Mouse (Mus musculus): ENCODE measurements around the gene Olfr466. TPM values are rescaled to one million over a fixed set of nuclear protein-coding genes. Genes with fewer than 3 reads are reported as not detected.

Olfr466 gene
- polyA plus RNA-seq, 1 experiment from 2014 or later, result not detected

- H3K4me2 ChIP-seq (ENCODE audit: low read length), result no peak within 1 kb of the TSS
- H3K4me3 ChIP-seq (replicated peaks; ENCODE audit: low read length), result no peak within 1 kb of the TSS
- H3K36me3 ChIP-seq (ENCODE audit: control insufficient read depth, insufficient read depth), result no peaks in the 10 kb centered on the region
- no peak within 1 kb of the TSS for H3K9ac ChIP-seq (replicated peaks; ENCODE audit: low read depth, low read length)
- H3K27ac ChIP-seq (ENCODE audit: low read length), result no peak within 1 kb of the TSS
- H3K4me1 ChIP-seq (replicated peaks; ENCODE audit: control insufficient read depth, insufficient read depth, low read length), result no peaks in the 10 kb centered on the region
- 90% methylated on average over 4 of the region's 4 CpGs for WGBS
- H3K27me3 ChIP-seq (replicated peaks; ENCODE audit: control insufficient read depth, insufficient read depth, low read length), result no peaks in the 10 kb centered on the region
- H3K9me3 ChIP-seq (ENCODE audit: control insufficient read depth, low read length), result no peaks in the 10 kb centered on the region
- no peak for ATAC-seq
Measured at GRCm38 (mm10) chr13:65137789-65138188, 12.3 kb upstream of the Olfr466 start, which contains the start of gene Olfr465-ps1. Gene Olfr465-ps1 (plus strand): TSS chr13:65138089.

- 85% methylated on average over 3 of the region's 3 CpGs for WGBS
- Histone ChIP-seq H3K4me1 (replicated peaks; ENCODE audit: control insufficient read depth, insufficient read depth, low read length) (0 out of 2 replicates have a peak, but pooled peaks cover 2% of the 10 kb centered on the region), H3K4me2 (ENCODE audit: low read length) (no peak overlapping the region), H3K9me3 (ENCODE audit: control insufficient read depth, low read length) (no peaks in the 10 kb centered on the region), H3K27me3 (replicated peaks; ENCODE audit: control insufficient read depth, insufficient read depth, low read length) (no peaks in the 10 kb centered on the region), H3K36me3 (ENCODE audit: control insufficient read depth, insufficient read depth) (no peaks in the 10 kb centered on the region), H3K27ac (ENCODE audit: low read length) (no peak overlapping the region), H3K9ac (replicated peaks; ENCODE audit: low read depth, low read length) (no peak overlapping the region), H3K4me3 (replicated peaks; ENCODE audit: low read length) (no peak overlapping the region)
- no peak for ATAC-seq
Measured at GRCm38 (mm10) chr13:65174102-65174501, 24.1 kb downstream of the Olfr466 start.

- peak; percentile 50; the same call in 1 of the 2 replicates for ATAC-seq
- peak overlapping the region; percentile 51 for H3K4me2 ChIP-seq (ENCODE audit: low read length)
- H3K27me3 ChIP-seq (replicated peaks; ENCODE audit: control insufficient read depth, insufficient read depth, low read length), result no peaks in the 10 kb centered on the region
- no peak overlapping the region for H3K27ac ChIP-seq (ENCODE audit: low read length)
- 0 out of 2 replicates have a peak, but pooled peaks cover 2% of the 10 kb centered on the region for H3K4me1 ChIP-seq (replicated peaks; ENCODE audit: control insufficient read depth, insufficient read depth, low read length)
- H3K9ac ChIP-seq (replicated peaks; ENCODE audit: low read depth, low read length), result peak overlapping the region; percentile 36; the same call in 1 of the 2 replicates
- H3K4me3 ChIP-seq (replicated peaks; ENCODE audit: low read length), result peak overlapping the region; percentile 34
- H3K9me3 ChIP-seq (ENCODE audit: control insufficient read depth, low read length), result no peaks in the 10 kb centered on the region
- WGBS, result 27% methylated on average over 43 of the region's 46 CpGs
- H3K36me3 ChIP-seq (ENCODE audit: control insufficient read depth, insufficient read depth), result no peaks in the 10 kb centered on the region
Measured at GRCm38 (mm10) chr13:65175734-65176471, 25.9 kb downstream of the Olfr466 start.

- no peak overlapping the region for H3K27ac ChIP-seq (ENCODE audit: low read length)
- no peaks in the 10 kb centered on the region for H3K9me3 ChIP-seq (ENCODE audit: control insufficient read depth, low read length)
- no peak overlapping the region for H3K4me3 ChIP-seq (replicated peaks; ENCODE audit: low read length)
- H3K36me3 ChIP-seq (ENCODE audit: control insufficient read depth, insufficient read depth), result no peaks in the 10 kb centered on the region
- 64% methylated on average over 15 of the region's 15 CpGs for WGBS
- no peak overlapping the region for H3K4me2 ChIP-seq (ENCODE audit: low read length)
- H3K27me3 ChIP-seq (replicated peaks; ENCODE audit: control insufficient read depth, insufficient read depth, low read length), result no peaks in the 10 kb centered on the region
- 0 out of 2 replicates have a peak, but pooled peaks cover 2% of the 10 kb centered on the region for H3K4me1 ChIP-seq (replicated peaks; ENCODE audit: control insufficient read depth, insufficient read depth, low read length)
- ATAC-seq, result no peak
- no peak overlapping the region for H3K9ac ChIP-seq (replicated peaks; ENCODE audit: low read depth, low read length)
Measured at GRCm38 (mm10) chr13:65176472-65177091, 26.5 kb downstream of the Olfr466 start.

- no peak for ATAC-seq
- WGBS, result 84% methylated on average over 1 of the region's 1 CpGs
- no peaks in the 10 kb centered on the region for H3K4me1 ChIP-seq (replicated peaks; ENCODE audit: control insufficient read depth, insufficient read depth, low read length)
Measured at GRCm38 (mm10) chr13:65200667-65201066, 50.6 kb downstream of the Olfr466 start.

More at GRCm38 (mm10) chr13:65200667-65201066, 50.6 kb downstream of the Olfr466 start:
- H3K27ac ChIP-seq (ENCODE audit: low read length), result no peak overlapping the region
- H3K36me3 ChIP-seq (ENCODE audit: control insufficient read depth, insufficient read depth), result no peaks in the 10 kb centered on the region
- no peaks in the 10 kb centered on the region for H3K27me3 ChIP-seq (replicated peaks; ENCODE audit: control insufficient read depth, insufficient read depth, low read length)
- no peaks in the 10 kb centered on the region for H3K9me3 ChIP-seq (ENCODE audit: control insufficient read depth, low read length)
- H3K4me2 ChIP-seq (ENCODE audit: low read length), result no peak overlapping the region
- H3K9ac ChIP-seq (replicated peaks; ENCODE audit: low read depth, low read length), result no peak overlapping the region
- no peak overlapping the region for H3K4me3 ChIP-seq (replicated peaks; ENCODE audit: low read length)

Other genes starting within 250 kb of the Olfr466 start
- 4.2 and 4.6 TPM in 2 replicates for gene Cntnap3, start 246.3 kb upstream of the Olfr466 start, polyA plus RNA-seq (2015; fragmentation: Nextera tagmentation; extraction: Ambion mirVana)
- not detected in 2 replicates for gene Spata31, start 232.8 kb upstream of the Olfr466 start, polyA plus RNA-seq (2015; fragmentation: Nextera tagmentation; extraction: Ambion mirVana)
- not detected in 2 replicates for gene Spata31d1c, start 117.2 kb upstream of the Olfr466 start, polyA plus RNA-seq (2015; fragmentation: Nextera tagmentation; extraction: Ambion mirVana)
- not detected in 2 replicates for gene Prss47, start 97.5 kb upstream of the Olfr466 start, polyA plus RNA-seq (2015; fragmentation: Nextera tagmentation; extraction: Ambion mirVana)
- 33.5 and 40.0 TPM in 2 replicates for gene Mfsd14b, start 37.3 kb upstream of the Olfr466 start, polyA plus RNA-seq (2015; fragmentation: Nextera tagmentation; extraction: Ambion mirVana)
- not detected in 2 replicates for gene Olfr465-ps1, start 12.2 kb upstream of the Olfr466 start, polyA plus RNA-seq (2015; fragmentation: Nextera tagmentation; extraction: Ambion mirVana)
- not detected in 2 replicates for gene Nlrp4f, start 55.7 kb downstream of the Olfr466 start, polyA plus RNA-seq (2015; fragmentation: Nextera tagmentation; extraction: Ambion mirVana)
- gene Gm10775, start 109.3 kb downstream of the Olfr466 start, polyA plus RNA-seq (2015; fragmentation: Nextera tagmentation; extraction: Ambion mirVana), result not detected in 2 replicates
- 20.5 and 21.2 TPM in 2 replicates for gene Zfp369, start 128.6 kb downstream of the Olfr466 start, polyA plus RNA-seq (2015; fragmentation: Nextera tagmentation; extraction: Ambion mirVana)